Mouse (Mus musculus) duodenum, adult 2 months (tissue): ENCODE results near the gene Scai. TPM values are rescaled to one million over a fixed set of nuclear protein-coding genes. Genes with fewer than 3 reads are reported as not detected.

Experiments
- polyA plus RNA-seq: library from polyadenylated mRNA; depleted of rRNA; stranded (reverse); fragments of >200 nt; gene quantifications from 2 replicates; pipeline ENCODE4 v1.2.3, GENCODE M21; 2012; ENCODE audit warnings: low replicate concordance; rRNA removed

Scai gene
- polyA plus RNA-seq = 0.05 and 0.11 TPM in 2 replicates

DNA sequence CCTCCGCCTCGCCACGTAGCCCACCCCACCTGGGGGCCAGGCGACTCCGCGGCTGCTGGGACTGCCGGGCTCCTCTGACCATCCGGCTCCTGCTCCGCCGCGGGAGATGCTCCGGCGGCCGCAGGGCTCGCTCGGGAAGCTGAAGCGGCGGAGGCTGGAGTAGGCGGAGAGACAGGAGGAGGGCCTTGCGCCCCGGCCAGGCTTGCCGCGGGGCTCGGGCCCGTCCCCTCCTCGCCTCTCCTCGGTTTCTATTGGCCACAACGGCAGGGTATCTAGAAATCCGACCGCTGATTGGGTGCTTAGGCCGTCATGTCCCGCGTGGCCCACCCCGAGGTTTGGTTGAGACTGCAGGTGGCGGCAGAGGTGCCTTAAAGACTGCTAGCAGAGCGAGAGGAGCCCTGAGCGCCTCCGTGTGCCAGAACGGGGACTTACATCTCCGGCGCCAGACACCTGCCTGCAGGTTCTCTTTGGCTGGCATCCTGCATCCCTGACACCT, at the start of gene Scai:
TSS of gene Scai (minus strand) at position 174 of the 496 bp plus-strand sequence.

DNA sequence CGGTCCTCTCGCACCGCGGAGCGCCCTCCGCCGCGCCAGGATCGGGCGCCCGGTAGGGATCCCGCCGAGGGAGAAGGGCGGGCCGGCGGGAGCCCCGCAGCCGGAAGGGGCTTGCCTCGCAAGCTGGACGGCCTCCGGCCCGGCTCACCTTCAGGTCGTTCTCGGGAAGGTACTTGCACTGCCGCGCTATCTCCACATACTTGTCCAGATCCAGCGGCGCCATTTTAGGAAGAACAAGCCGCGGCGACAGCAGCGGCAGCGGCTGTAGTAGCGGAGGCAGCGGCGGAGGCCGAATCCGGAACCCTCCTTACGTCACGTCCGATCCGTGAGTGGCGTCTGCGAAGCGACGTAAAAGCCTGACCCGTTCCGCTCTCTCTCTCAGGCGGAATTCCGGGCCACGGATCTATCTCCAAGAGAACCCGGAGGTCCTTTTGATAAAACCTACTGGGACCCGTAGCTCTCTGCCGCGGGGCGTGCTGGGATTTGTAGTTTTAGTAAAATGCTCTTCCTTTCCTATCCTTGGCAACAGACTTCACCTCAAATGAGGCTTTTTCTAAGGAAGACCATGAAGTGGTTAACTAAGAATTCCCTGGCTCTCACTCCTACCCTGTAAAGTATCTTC, 35.6 kb upstream of the Scai start, which contains the start of gene Ppp6c:
TSS of gene Ppp6c (minus strand) at position 433 of the 622 bp plus-strand sequence.

DNA sequence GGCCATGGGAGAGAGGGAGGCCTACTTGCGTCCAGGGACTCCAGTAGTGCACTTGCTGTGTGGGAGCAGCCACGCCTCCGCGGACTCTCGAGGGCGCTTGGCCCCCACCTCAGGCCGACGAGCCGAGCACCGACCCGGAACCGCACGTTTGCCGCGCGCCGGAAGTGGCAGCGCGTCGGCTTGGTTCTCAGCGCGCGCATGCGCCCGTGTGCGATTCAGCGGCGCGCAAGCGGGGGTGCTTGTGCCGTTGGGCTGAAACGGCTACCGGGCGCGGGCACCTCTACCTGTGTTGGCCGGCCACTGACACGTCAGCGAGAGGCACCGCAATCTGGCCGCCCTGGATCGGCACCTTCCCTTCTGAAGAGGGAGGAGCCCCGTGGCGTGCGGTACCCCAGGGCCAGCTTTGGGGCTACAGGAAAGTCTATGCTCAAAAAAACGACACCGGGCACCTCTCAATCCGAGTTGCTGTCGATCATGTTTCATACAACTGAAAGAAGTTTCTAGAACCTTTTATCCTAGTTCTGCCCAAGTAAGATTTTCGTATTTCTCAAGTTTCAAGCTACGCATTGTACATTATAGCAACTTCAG, 125.0 kb downstream of the Scai start, which contains the start of gene Golga1:
TSS of gene Golga1 (minus strand) at position 142 of the 588 bp plus-strand sequence.

Other genes with a start within 250 kb of the Scai start
- 0.30 and 0.56 TPM in 2 replicates for gene Wdr38, start 193.3 kb downstream of the Scai start, polyA plus RNA-seq
- 25.3 and 27.8 TPM in 2 replicates for gene Arpc5l, start 185.4 kb downstream of the Scai start, polyA plus RNA-seq
- gene Rpl35, start 185.1 kb downstream of the Scai start, polyA plus RNA-seq = 77.2 and 77.4 TPM in 2 replicates
- gene Golga1, start 125.2 kb downstream of the Scai start, polyA plus RNA-seq = 7.4 and 8.6 TPM in 2 replicates
- 2.9 and 3.8 TPM in 2 replicates for gene Ppp6c, start 35.7 kb upstream of the Scai start, polyA plus RNA-seq